Mouse (Mus musculus) CH12.LX (cell line): ENCODE data around the gene Pdzd2. TPM values are rescaled to one million over a fixed set of nuclear protein-coding genes. Genes with fewer than 3 reads are reported as not detected.

Experiments used
- DNase-seq: peaks from one replicate; pipeline ENCODE4 v3.0.0-alpha.2; 2013; ENCODE audit errors: extremely low read depth
- H3K27ac ChIP-seq: 2 replicates; pipeline ENCODE4 v1.5.1; 2012; ENCODE audit warnings: low read depth, mild to moderate bottlenecking, control low read depth, moderate library complexity; ENCODE audit not compliant: insufficient read depth
- H3K27me3 ChIP-seq: replicated peaks from 2 replicates; pipeline ENCODE3; 2012; ENCODE audit warnings: inconsistent platforms
- H3K36me3 ChIP-seq, 2 experiments: replicated peaks in 1 of 2; 2 replicates each; pipeline versions ENCODE3 to v1.6.1; 2012; ENCODE audit warnings: inconsistent platforms in 1 of 2, low read length in 1 of 2, mild to moderate bottlenecking in 1 of 2, mixed read lengths in 1 of 2, moderate library complexity in 1 of 2; ENCODE audit not compliant: control insufficient read depth in 1 of 2, insufficient read depth in 1 of 2
- H3K4me1 ChIP-seq, 2 experiments: 2 replicates each; pipeline ENCODE4 v1.6.1; 2012; ENCODE audit warnings: inconsistent platforms in 1 of 2, moderate library complexity in 1 of 2; ENCODE audit not compliant: insufficient read depth in 2 of 2, control insufficient read depth in 1 of 2
- H3K4me2 ChIP-seq: 2 replicates; pipeline ENCODE4 v1.6.1; 2012; ENCODE audit warnings: low read depth, mild to moderate bottlenecking, control low read depth; ENCODE audit not compliant: poor library complexity, insufficient read depth, severe bottlenecking
- H3K4me3 ChIP-seq, 3 experiments: fragments of 150-350 bp in 1 of 3; sonication (generic) in 1 of 3; replicated peaks in 1 of 3; 2 replicates each; pipeline versions ENCODE3 to v1.5.1; 2011 to 2012; ENCODE audit warnings: low read depth in 2 of 3, low read length in 2 of 3, mild to moderate bottlenecking in 2 of 3, moderate library complexity in 2 of 3, control low read depth in 1 of 3, improper control_type of control experiment in 1 of 3, inconsistent platforms in 1 of 3, mixed read lengths in 1 of 3; ENCODE audit not compliant: poor library complexity in 1 of 3
- H3K79me2 ChIP-seq: replicated peaks from 2 replicates; pipeline ENCODE4 v1.6.1; 2012; ENCODE audit warnings: mild to moderate bottlenecking, moderate library complexity; ENCODE audit not compliant: control insufficient read depth, poor library complexity, insufficient read depth, severe bottlenecking; ENCODE audit errors: extremely low read depth
- H3K9ac ChIP-seq: 2 replicates; pipeline ENCODE4 v1.6.1; 2012; ENCODE audit warnings: low read depth, mild to moderate bottlenecking, control low read depth, moderate library complexity; ENCODE audit not compliant: insufficient read depth
- H3K9me3 ChIP-seq: replicated peaks from 2 replicates; pipeline ENCODE3; 2012; ENCODE audit warnings: low read length, inconsistent platforms, mixed read lengths
- BHLHE40 ChIP-seq: IDR thresholded peaks from 2 replicates; pipeline ENCODE4 v1.6.1; 2011; ENCODE audit warnings: mild to moderate bottlenecking, low read depth, low read length, improper control_type of control experiment
- CHD1 ChIP-seq: IDR thresholded peaks from 2 replicates; pipeline ENCODE4 v1.6.1; 2012; ENCODE audit warnings: low read depth, low read length, improper control_type of control experiment, inconsistent platforms
- CTCF ChIP-seq, 2 experiments: IDR thresholded peaks in 1 of 2; conservative IDR thresholded peaks in 1 of 2; 2 replicates each; pipeline ENCODE4 v1.5.1; 2011 to 2012; ENCODE audit warnings: low read depth in 2 of 2, low read length in 2 of 2, improper control_type of control experiment in 1 of 2, inconsistent platforms in 1 of 2, mild to moderate bottlenecking in 1 of 2, moderate library complexity in 1 of 2
- E2F4 ChIP-seq: IDR thresholded peaks from 2 replicates; pipeline ENCODE4 v1.6.1; 2011; ENCODE audit warnings: low read depth, low read length, improper control_type of control experiment; ENCODE audit not compliant: insufficient replicate concordance
- ELF1 ChIP-seq: IDR thresholded peaks from 2 replicates; pipeline ENCODE4 v1.6.1; 2014; ENCODE audit warnings: low read depth, mild to moderate bottlenecking, inconsistent platforms, low read length, improper control_type of control experiment
- EP300 ChIP-seq: IDR thresholded peaks from 2 replicates; pipeline ENCODE4 v1.6.1; 2011; ENCODE audit warnings: low read length, improper control_type of control experiment
- ETS1 ChIP-seq: conservative IDR thresholded peaks from 2 replicates; pipeline ENCODE4 v1.6.1; 2012; ENCODE audit warnings: low read depth, mild to moderate bottlenecking, inconsistent platforms, low read length, improper control_type of control experiment, moderate library complexity
- GABPA ChIP-seq: IDR thresholded peaks from 2 replicates; pipeline ENCODE4 v1.6.1; 2012; ENCODE audit warnings: low read depth, low read length, improper control_type of control experiment, inconsistent platforms; ENCODE audit not compliant: insufficient replicate concordance
- HCFC1 ChIP-seq: IDR thresholded peaks from 2 replicates; pipeline ENCODE4 v1.6.1; 2012; ENCODE audit warnings: low read depth, mild to moderate bottlenecking, inconsistent platforms, low read length, improper control_type of control experiment
- JUN ChIP-seq: IDR thresholded peaks from 2 replicates; pipeline ENCODE4 v1.6.1; 2011; ENCODE audit warnings: low read depth, mild to moderate bottlenecking, low read length, improper control_type of control experiment, moderate library complexity; ENCODE audit not compliant: insufficient read depth
- KAT2A ChIP-seq: IDR thresholded peaks from 2 replicates; pipeline ENCODE4 v1.6.1; 2012; ENCODE audit warnings: low read length, improper control_type of control experiment, inconsistent platforms; ENCODE audit not compliant: insufficient replicate concordance
- MAX ChIP-seq: IDR thresholded peaks from 2 replicates; pipeline ENCODE4 v1.6.1; 2011; ENCODE audit warnings: low read length, improper control_type of control experiment
- MAZ ChIP-seq: IDR thresholded peaks from 2 replicates; pipeline ENCODE4 v1.6.1; 2012; ENCODE audit warnings: low read depth, mild to moderate bottlenecking, inconsistent platforms, low read length, improper control_type of control experiment, moderate library complexity
- MXI1 ChIP-seq: IDR thresholded peaks from 2 replicates; pipeline ENCODE4 v1.6.1; 2011; ENCODE audit warnings: mild to moderate bottlenecking, low read depth, low read length, improper control_type of control experiment
- MYC ChIP-seq: IDR thresholded peaks from 2 replicates; pipeline ENCODE4 v1.6.1; 2011; ENCODE audit warnings: low read depth, mild to moderate bottlenecking, improper control_type of control experiment, low read length
- PAX5 ChIP-seq: IDR thresholded peaks from 2 replicates; pipeline ENCODE4 v1.6.1; 2012; ENCODE audit warnings: low read length, inconsistent platforms, mixed read lengths
- POLR2AphosphoS2 ChIP-seq: IDR thresholded peaks from 2 replicates; pipeline ENCODE4 v1.6.1; 2011; ENCODE audit warnings: low read depth, low read length, improper control_type of control experiment
- RAD21 ChIP-seq: IDR thresholded peaks from 2 replicates; pipeline ENCODE4 v1.6.1; 2011; ENCODE audit warnings: low read depth, mild to moderate bottlenecking, low read length, improper control_type of control experiment, moderate library complexity
- RCOR1 ChIP-seq: conservative IDR thresholded peaks from 2 replicates; pipeline ENCODE4 v1.6.1; 2012; ENCODE audit warnings: low read depth, mild to moderate bottlenecking, inconsistent platforms, low read length, improper control_type of control experiment
- TCF12 ChIP-seq: IDR thresholded peaks from 2 replicates; pipeline ENCODE4 v1.6.1; 2014; ENCODE audit warnings: low read depth, mild to moderate bottlenecking, inconsistent platforms, low read length, improper control_type of control experiment
- UBTF ChIP-seq: IDR thresholded peaks from 2 replicates; pipeline ENCODE4 v1.6.1; 2012; ENCODE audit warnings: low read depth, mild to moderate bottlenecking, inconsistent platforms, low read length, improper control_type of control experiment, moderate library complexity
- USF2 ChIP-seq: conservative IDR thresholded peaks from 2 replicates; pipeline ENCODE4 v1.6.1; 2011; ENCODE audit warnings: low read depth, low read length, improper control_type of control experiment
- ZC3H11A ChIP-seq: IDR thresholded peaks from 2 replicates; pipeline ENCODE4 v1.6.1; 2012; ENCODE audit warnings: low read depth, mild to moderate bottlenecking, inconsistent platforms, low read length, improper control_type of control experiment
- ZKSCAN1 ChIP-seq: IDR thresholded peaks from 2 replicates; pipeline ENCODE4 v1.6.1; 2012; ENCODE audit warnings: low read depth, inconsistent platforms, low read length, improper control_type of control experiment, borderline replicate concordance
- ZNF384 ChIP-seq: IDR thresholded peaks from 2 replicates; pipeline ENCODE4 v1.6.1; 2012; ENCODE audit warnings: low read depth, low read length, improper control_type of control experiment, inconsistent platforms
- dilution Hi-C: fragments of 300-500 bp; cut with MboI; formaldehyde crosslinking; loops from 2 replicates; pipeline ENCODE4 v1.14.3; 2020; ENCODE audit warnings: low sequenced_read_pairs; ENCODE audit not compliant: extremely low pct_unique_long_range_greater_than_20kb, extremely low pct_ligation_motif_present
- in situ Hi-C: fragments of 300-500 bp; cut with MboI; formaldehyde crosslinking; loops from 3 replicates; pipeline ENCODE4 v1.14.3; 2019; ENCODE audit warnings: low sequenced_read_pairs, low pct_ligation_motif_present, low pct_unique_long_range_greater_than_20kb, mixed read lengths
- polyA plus RNA-seq: library from polyadenylated mRNA; unstranded; fragments of >175 nt; gene quantifications from 2 replicates; pipeline ENCODE4 v1.2.1, GENCODE M21; 2012; ENCODE audit warnings: low read depth; ENCODE audit not compliant: insufficient read length
- total RNA-seq, 2 experiments: library from RNA; depleted of rRNA; stranded (reverse); fragments of 300-350 nt in 1 of 2; fragments of >200 nt in 1 of 2; gene quantifications; 2 replicates each; pipeline ENCODE4 v1.2.3; 2012 to 2014

Pdzd2 gene
- total and polyA plus RNA-seq, 3 experiments = 0.04 to 0.24 (median 0.17) TPM

DNA sequence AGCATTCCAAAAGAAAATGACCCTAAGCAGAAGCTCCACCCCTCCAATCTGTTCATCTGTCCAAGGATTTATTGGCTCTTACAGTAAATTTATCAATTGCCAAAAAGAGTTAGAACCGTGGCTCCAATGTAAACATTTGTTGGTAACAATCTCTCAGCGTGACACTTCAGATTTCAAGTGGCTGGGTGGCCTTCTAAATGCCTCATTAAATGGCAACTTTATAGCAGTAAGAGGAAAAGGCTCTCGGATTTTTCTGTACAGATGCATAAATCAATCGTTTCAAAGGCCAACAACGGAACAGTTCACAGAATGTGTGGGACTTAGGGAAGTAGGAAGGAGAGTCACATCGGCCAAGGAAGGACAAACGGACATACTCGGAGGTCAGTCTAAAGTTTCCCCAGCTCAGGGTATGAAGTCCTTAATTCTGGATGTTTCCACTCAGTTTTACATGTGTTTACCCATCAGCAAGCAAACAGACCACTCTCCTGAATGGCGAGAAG is 222.4 kb downstream of the Pdzd2 start:
- Histone ChIP-seq H3K79me2 (no peaks in the 10 kb centered on the region), H3K4me1 (peaks cover 0 to 8% of the 10 kb centered on the region in 2 experiments; a peak in 1 of 4 replicates), H3K9ac (no peak overlapping the region), H3K36me3 (no peaks in the 10 kb centered on the region), H3K9me3 (peaks cover 2% of the 10 kb centered on the region), H3K27ac (no peak overlapping the region), H3K4me3 (no peak overlapping the region)
- dilution Hi-C loops = no loop called here
- TF ChIP-seq MAX (no peak), CHD1 (no peak), JUN (no peak), ELF1 (no peak), HCFC1 (no peak), RCOR1 (no peak), ETS1 (no peak), USF2 (no peak), UBTF (no peak), ZC3H11A (no peak), MAZ (no peak), RAD21 (no peak), PAX5 (no peak), TCF12 (no peak)
- TF ChIP-seq, all 38 proteins: peak for 0
- DNase-seq = no peak
- Histone ChIP-seq H3K4me2 (no peak overlapping the region), H3K27me3 (no peaks in the 10 kb centered on the region)
- in situ Hi-C loops = no loop called here

DNA sequence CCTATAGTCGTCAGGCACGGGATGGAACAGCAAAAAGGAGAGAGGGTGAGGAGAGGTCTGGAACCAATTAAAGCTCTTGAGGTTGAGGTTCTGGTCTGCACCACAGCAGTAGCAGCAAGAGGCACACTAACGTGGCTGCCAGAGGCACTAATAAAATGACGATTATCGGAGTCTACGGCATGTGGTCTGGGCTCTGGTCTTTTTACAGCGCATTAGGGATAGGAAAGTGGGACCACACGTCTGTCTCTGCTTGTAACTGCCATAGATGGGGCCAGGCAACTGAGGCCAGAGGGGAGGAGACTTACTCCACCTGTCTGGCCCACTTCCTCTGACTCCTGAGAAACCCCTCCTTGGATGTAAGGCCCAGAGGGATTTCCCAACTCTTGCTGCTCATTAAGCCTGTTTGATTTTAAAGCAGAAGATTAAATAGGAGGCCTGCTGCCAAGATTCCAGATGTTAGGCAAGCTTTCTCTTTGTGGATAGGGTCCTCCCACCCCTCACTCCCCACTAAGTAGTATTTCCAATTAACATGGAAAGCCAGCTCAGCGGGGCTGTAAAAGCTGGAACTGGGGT is 224.4 kb downstream of the Pdzd2 start:
- Histone ChIP-seq H3K36me3 (no peaks in the 10 kb centered on the region), H3K9ac (no peak overlapping the region), H3K4me2 (no peak overlapping the region)
- dilution Hi-C loops = no loop called here
- TF ChIP-seq KAT2A (no peak), UBTF (no peak), ZKSCAN1 (no peak), E2F4 (no peak), CTCF (conservative IDR thresholded peaks at IDR 0.05 in 1 of 2, IDR thresholded peaks at IDR 0.05 in 1 of 2; ENCODE audit: low read depth in 2 of 2, low read length in 2 of 2) (no peak), BHLHE40 (no peak), ZNF384 (no peak), ZC3H11A (no peak), POLR2AphosphoS2 (no peak), MYC (no peak), GABPA (no peak), PAX5 (no peak), CHD1 (no peak), TCF12 (no peak), EP300 (no peak), MXI1 (no peak)
- TF ChIP-seq, all 38 proteins: peak for 0
- H3K79me2 ChIP-seq = no peaks in the 10 kb centered on the region
- H3K4me1 ChIP-seq = peaks cover 0 to 6% of the 10 kb centered on the region in 2 experiments; a peak in 2 of 4 replicates
- no peaks in the 10 kb centered on the region for H3K27me3 ChIP-seq
- no peak for DNase-seq
- in situ Hi-C loops = no loop called here
- H3K27ac ChIP-seq = no peak overlapping the region
- H3K9me3 ChIP-seq = no peaks in the 10 kb centered on the region
- no peak overlapping the region for H3K4me3 ChIP-seq
